Mouse (Mus musculus) thymus, postnatal 10 days (tissue): ENCODE data around the gene Ifi47.
"Not testable (repeated sequence)": the region's sequence is repeated elsewhere in the genome, so short reads cannot be mapped to it uniquely, and the experiment has no call there.

Source experiments
- DNase-seq, 2 experiments: peaks; one replicate each; pipeline ENCODE4 v3.0.0; 2021; ENCODE audit warnings: low spot score in 2 of 2

Gene Ifi47

GRCm38 (mm10) chr11:49076001-49076757, at the start of gene Ifi47:
Ifi47 (plus strand) TSS chr11:49076587.
- not testable (repeated sequence) for DNase-seq

GRCm38 (mm10) chr11:49050064-49050463, 26.3 kb upstream of the Ifi47 start:
- DNase-seq = not testable (repeated sequence)

DNA sequence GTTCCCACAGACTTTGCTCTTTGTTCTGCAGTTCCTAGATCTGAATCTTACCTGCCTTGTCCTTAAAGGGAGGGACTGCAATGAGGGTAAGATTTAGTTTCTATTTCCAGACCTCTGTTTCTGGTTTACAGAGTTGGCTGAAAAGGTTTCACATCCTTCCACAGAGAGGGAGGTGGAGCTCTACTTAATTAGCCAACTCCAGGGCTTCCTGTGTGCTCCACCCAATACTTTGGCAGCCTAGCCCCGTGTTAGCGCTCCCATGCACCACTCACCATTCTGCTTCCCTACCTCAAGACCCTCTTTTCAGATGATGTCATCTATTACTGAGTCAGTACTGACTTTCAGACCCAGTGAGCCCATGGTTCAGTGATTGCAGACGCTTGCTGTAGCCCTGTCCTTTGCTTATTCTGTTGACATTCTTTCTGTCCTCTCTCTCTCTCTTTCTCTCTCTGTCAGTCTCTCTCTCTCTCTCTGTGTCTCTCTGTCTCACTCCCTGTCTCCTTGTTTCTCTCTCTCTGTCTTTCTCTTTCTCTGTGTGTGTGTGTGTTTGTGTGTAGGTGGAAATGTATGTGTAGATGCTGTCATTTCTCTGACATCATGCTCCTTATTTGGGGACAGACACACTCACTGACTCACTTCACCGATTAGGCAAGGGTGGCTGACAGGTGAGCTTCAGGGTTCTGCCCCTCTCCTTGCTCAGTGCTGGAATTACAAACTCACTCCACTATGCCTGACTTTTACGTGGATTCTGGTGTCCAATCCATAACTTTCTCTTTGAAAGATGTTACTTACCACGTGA, 25.1 kb upstream of the Ifi47 start, which contains the start of gene 9930111J21Rik2:
Gene 9930111J21Rik2, minus strand, starts transcription at position 150 of the 799 bp plus-strand sequence.
- not testable (repeated sequence) for DNase-seq

GRCm38 (mm10) chr11:49051894-49052293, 24.5 kb upstream of the Ifi47 start:
- not testable (repeated sequence) for DNase-seq

- not testable (repeated sequence) for DNase-seq
These were observed 16.3 kb upstream of the Ifi47 start for GRCm38 (mm10) chr11:49060061-49060460.

DNA sequence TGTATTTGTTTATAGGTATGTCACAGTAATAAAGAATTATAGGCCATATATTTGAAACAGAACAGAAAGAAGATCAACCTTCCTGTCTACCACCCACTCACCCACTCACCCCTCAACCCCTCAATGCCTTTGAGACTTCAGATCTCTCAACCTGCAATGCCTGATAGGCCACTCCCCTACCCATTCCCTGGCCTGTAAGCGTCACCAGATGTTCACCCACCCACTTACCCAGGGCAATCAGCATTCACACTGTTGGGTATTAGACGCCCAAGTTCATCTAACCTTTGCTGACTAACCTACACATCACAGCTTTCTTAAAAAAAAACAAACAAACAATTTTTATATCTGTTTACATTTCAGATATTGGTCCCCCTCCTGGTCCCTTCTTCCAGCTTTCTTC, 14.5 kb upstream of the Ifi47 start:
- peak in 1 of 2 experiments; percentile 2 for DNase-seq

DNA sequence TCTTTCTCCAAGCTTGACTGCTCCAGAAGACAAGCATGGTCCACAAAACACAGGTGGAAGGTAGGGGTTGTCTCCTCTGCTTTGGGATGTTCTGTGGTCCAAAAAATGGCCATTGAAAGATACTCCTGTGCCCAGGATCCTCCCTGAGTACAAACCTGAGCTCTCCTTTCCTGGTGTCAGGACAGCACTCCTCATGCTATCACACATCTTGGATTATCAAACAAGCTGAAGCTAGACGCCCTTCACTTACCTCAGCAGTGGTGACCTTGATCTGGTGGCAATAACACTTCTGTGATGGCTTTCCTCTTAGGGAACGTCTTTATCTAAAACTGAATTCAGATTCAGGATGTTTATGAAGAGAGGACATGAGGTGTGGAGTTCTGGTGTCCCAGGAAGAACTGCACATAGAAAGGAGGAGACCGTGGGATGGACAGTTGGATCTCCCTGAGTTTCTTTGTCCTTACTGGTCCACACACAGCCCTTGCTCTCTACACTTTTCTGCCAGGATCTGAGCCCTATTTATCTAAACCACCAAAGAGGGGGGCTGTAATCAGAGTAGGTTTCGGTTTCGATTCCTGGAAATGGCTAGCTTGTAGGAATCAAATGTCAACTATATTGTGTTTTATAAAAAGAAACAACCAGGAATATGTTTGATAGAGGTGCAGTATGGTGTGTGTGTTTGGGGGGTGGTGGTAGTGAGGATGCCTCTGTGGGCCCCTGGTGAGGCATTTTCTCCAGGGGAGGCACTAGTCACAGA, 12.5 kb upstream of the Ifi47 start, which contains the start of gene Tgtp2:
Gene Tgtp2, minus strand, starts transcription at position 494 of the 757 bp plus-strand sequence.
- DNase-seq = peak in 1 of 2 experiments; percentile 16

DNA sequence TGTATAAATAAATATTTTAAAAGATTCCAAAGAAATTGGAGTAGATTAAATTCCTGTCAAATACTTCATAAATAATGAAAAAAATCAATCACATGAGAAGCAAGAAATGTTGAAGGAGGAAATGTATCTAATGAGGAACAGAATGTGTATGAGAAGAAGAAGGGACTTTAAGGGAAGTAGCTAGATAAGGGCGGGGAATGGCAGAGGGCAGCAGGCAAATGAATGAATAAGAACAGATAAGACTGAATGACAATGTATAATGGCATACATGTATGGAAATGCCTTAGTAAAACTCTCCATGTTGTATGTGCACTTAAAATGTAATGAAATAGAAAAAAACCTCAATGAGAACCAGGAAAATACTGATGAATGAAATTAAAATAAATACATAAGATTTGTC, 8.0 kb upstream of the Ifi47 start:
- no peak for DNase-seq

DNA sequence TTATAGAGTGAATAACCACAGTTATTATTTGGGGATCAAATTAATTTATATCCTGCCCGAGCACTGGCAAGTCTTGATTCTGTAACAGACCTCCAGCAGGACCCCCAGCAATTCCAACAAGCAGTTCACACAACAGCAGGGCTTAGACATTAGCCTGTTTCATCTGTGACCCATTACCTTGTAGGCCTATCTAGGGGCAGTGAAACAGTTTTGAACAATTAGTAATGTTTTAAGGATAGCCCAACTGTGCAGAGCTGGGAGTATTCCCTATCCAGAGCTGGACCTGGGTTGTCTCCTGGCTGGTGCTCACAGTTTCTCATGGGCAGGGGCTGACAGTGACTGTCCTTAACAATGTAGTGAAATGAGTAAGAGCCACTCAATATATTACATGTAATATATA, 625 bp downstream of the Ifi47 start:
- DNase-seq = no peak

DNA sequence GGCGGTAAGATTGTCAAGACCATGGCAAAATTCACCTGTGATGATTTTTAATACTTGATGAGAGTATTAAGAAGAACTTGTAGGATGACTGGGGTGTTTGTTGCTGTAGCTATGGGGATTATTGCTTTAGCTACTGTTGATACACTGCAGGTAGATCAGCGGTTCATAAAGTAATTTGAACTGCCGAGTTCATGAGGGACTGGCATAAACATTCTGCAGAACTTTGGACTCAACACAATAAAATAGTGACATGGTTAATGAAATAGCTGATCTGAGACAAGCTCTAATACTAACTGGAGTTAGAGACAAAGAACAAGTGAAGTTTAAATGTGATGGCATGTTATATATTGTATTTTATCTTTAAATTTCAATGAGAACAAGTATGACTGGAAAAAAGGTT, 2.3 kb downstream of the Ifi47 start:
- no peak for DNase-seq

- no peak for DNase-seq
These were observed 4.2 kb downstream of the Ifi47 start for GRCm38 (mm10) chr11:49080636-49081035.

DNA sequence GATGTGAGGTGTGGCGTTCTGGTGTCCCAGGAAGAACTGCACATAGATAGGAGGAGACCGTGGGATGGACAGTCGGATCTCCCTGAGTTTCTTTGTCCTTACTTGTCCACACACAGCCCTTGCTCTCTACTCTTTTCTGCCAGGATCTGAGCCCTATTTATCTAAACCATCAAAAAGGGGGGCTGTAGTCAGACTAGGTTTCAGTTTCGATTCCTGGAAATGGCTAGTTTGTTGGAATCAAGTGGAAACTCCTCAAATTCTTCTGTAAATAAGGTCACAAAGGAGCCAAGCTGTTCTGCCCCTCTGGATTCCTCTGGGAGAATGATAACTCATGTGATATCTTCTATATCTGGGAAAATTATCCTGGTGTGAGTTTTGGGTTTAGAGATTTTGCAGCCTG, 5.0 kb downstream of the Ifi47 start:
- no peak for DNase-seq

GRCm38 (mm10) chr11:49081886-49082285, 5.5 kb downstream of the Ifi47 start:
- DNase-seq = no peak

- no peak for DNase-seq
These were observed 6.8 kb downstream of the Ifi47 start for GRCm38 (mm10) chr11:49083146-49083545.

DNA sequence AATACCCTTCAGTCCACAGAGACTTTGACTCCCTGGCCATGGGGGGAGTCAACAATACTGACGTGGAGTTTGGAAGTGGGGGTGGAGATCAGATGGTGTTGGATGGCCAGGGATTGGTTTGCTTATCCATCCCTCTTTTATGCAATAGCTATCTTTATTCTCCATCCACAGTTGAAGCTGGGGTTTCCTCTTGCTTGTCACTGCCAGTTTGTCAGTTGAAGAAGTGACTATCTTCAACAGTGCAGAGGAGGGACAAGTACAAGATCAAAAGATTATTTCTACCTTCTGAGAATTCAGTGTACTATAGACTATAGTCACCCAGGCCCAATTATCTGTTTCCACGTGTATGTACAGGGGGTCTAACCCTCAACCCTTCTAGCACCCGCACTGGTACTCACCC, 7.4 kb downstream of the Ifi47 start:
- no peak for DNase-seq

GRCm38 (mm10) chr11:49084385-49084784, 8.0 kb downstream of the Ifi47 start:
- no peak for DNase-seq

GRCm38 (mm10) chr11:49084875-49085274, 8.5 kb downstream of the Ifi47 start:
- DNase-seq = peak in 1 of 2 experiments; percentile 58

- DNase-seq = no peak
These were observed 10.5 kb downstream of the Ifi47 start for GRCm38 (mm10) chr11:49086858-49087361.

- DNase-seq = peak; percentile 66
These were observed 11.6 kb downstream of the Ifi47 start for GRCm38 (mm10) chr11:49087830-49088616.

GRCm38 (mm10) chr11:49088990-49089652, 12.7 kb downstream of the Ifi47 start:
- DNase-seq = no peak
